Mouse (Mus musculus) limb, embryonic 10.5 days (tissue): ENCODE results near the gene Ccdc65. TPM values are rescaled to one million over a fixed set of nuclear protein-coding genes. Genes with fewer than 3 reads are reported as not detected.
A peak's percentile ranks its signal among the peaks of the same experiment; 100 is the strongest.

Source experiments
- DNase-seq: peaks from one replicate; pipeline ENCODE4 v3.0.0-alpha.2; 2017; ENCODE audit warnings: low spot score
- H3K27ac ChIP-seq: fragments of 300-500 bp; sonication (generic); 2 replicates; pipeline ENCODE4 v1.5.1; 2016; ENCODE audit warnings: mild to moderate bottlenecking
- H3K27me3 ChIP-seq: fragments of 300-500 bp; sonication (generic); 2 replicates; pipeline ENCODE4 v1.6.1; 2016; ENCODE audit warnings: low read depth, mild to moderate bottlenecking; ENCODE audit not compliant: poor library complexity, severe bottlenecking
- H3K36me3 ChIP-seq: fragments of 300-500 bp; sonication (generic); 2 replicates; pipeline ENCODE4 v1.6.1; 2016; ENCODE audit warnings: mild to moderate bottlenecking, moderate library complexity
- H3K4me1 ChIP-seq: fragments of 300-500 bp; sonication (generic); 2 replicates; pipeline ENCODE4 v1.6.1; 2016
- H3K4me3 ChIP-seq: fragments of 300-500 bp; sonication (generic); 2 replicates; pipeline ENCODE4 v1.5.1; 2016; ENCODE audit warnings: mild to moderate bottlenecking, moderate library complexity
- H3K9me3 ChIP-seq: fragments of 300-500 bp; sonication (generic); replicated peaks from 2 replicates; pipeline ENCODE4 v1.6.1; 2016; ENCODE audit warnings: mild to moderate bottlenecking
- WGBS: fragments of 180-500 bp; shearing (Covaris S2); methylation state at CpG from one replicate; pipeline ENCODE4 v1.1.7; 2016; 5-methylcytosine and 5-hydroxymethylcytosine counted together
- polyA plus RNA-seq: library from polyadenylated mRNA; unstranded; fragments of >200 nt; fragmentation: Nextera tagmentation; extraction: Ambion mirVana; gene quantifications from 2 replicates; pipeline ENCODE4 v1.2.1, GENCODE M21; 2016

Ccdc65 gene
- polyA plus RNA-seq, 1 experiment from 2014 or later, result 0.34 TPM

- H3K27ac ChIP-seq, result no peak overlapping the region
- H3K36me3 ChIP-seq, result peaks cover 67% of the 10 kb centered on the region
- DNase-seq, result no peak
- no peak overlapping the region for H3K4me3 ChIP-seq
- 85% methylated on average over 2 of the region's 2 CpGs for WGBS
- no peaks in the 10 kb centered on the region for H3K27me3 ChIP-seq
- H3K9me3 ChIP-seq, result no peaks in the 10 kb centered on the region
- H3K4me1 ChIP-seq, result no peaks in the 10 kb centered on the region
These were observed 46.1 kb downstream of the Ccdc65 start for GRCm38 (mm10) chr15:98754125-98754524.

- H3K4me3 ChIP-seq, result peak overlapping the region; percentile 95
- peak overlapping the region; percentile 96 for H3K27ac ChIP-seq
- DNase-seq, result peak; percentile 84
- H3K27me3 ChIP-seq, result peaks cover 26% of the 10 kb centered on the region
- H3K4me1 ChIP-seq, result peaks cover 31% of the 10 kb centered on the region
- H3K36me3 ChIP-seq, result peaks cover 41% of the 10 kb centered on the region
- H3K9me3 ChIP-seq, result no peaks in the 10 kb centered on the region
- WGBS, result under 1% methylated on average over 24 of the region's 24 CpGs
These were observed 54.2 kb downstream of the Ccdc65 start for GRCm38 (mm10) chr15:98762201-98762621.

GRCm38 (mm10) chr15:98762670-98763529, 54.9 kb downstream of the Ccdc65 start, which contains the start of gene Arf3:
Gene Arf3 (minus strand): TSS chr15:98763214.
- DNase-seq, result peak; percentile 98
- Histone ChIP-seq H3K36me3 (peaks cover 37% of the 10 kb centered on the region), H3K4me3 (peak within 1 kb of the TSS; percentile 95), H3K27ac (peak within 1 kb of the TSS; percentile 96), H3K4me1 (peaks cover 31% of the 10 kb centered on the region), H3K27me3 (peaks cover 29% of the 10 kb centered on the region), H3K9me3 (no peaks in the 10 kb centered on the region)
- under 1% methylated on average over 76 of the region's 76 CpGs for WGBS

- WGBS, result 77% methylated on average over 4 of the region's 4 CpGs
- no peak overlapping the region for H3K4me3 ChIP-seq
- H3K4me1 ChIP-seq, result peaks cover 31% of the 10 kb centered on the region
- H3K9me3 ChIP-seq, result no peaks in the 10 kb centered on the region
- H3K36me3 ChIP-seq, result peaks cover 7% of the 10 kb centered on the region; the same call in 1 of the 2 replicates
- no peak for DNase-seq
- H3K27ac ChIP-seq, result no peak overlapping the region
- peaks cover 59% of the 10 kb centered on the region for H3K27me3 ChIP-seq
These were observed 57.9 kb downstream of the Ccdc65 start for GRCm38 (mm10) chr15:98765929-98766328.

- no peaks in the 10 kb centered on the region for H3K36me3 ChIP-seq
- no peaks in the 10 kb centered on the region for H3K9me3 ChIP-seq
- DNase-seq, result no peak
- peaks cover 82% of the 10 kb centered on the region for H3K27me3 ChIP-seq
- no peak overlapping the region for H3K4me3 ChIP-seq
- H3K4me1 ChIP-seq, result peaks cover 24% of the 10 kb centered on the region
- 19% methylated on average over 5 of the region's 5 CpGs for WGBS
- no peak overlapping the region for H3K27ac ChIP-seq
These were observed 60.3 kb downstream of the Ccdc65 start for GRCm38 (mm10) chr15:98768259-98768658.

- peaks cover 29% of the 10 kb centered on the region for H3K4me1 ChIP-seq
- H3K9me3 ChIP-seq, result no peaks in the 10 kb centered on the region
- no peaks in the 10 kb centered on the region for H3K36me3 ChIP-seq
- 7% methylated on average over 12 of the region's 12 CpGs for WGBS
- no peak overlapping the region for H3K27ac ChIP-seq
- no peak for DNase-seq
- H3K4me3 ChIP-seq, result peak overlapping the region; percentile 42; the same call in 1 of the 2 replicates
- H3K27me3 ChIP-seq, result peaks cover 93% of the 10 kb centered on the region
These were observed 63.9 kb downstream of the Ccdc65 start for GRCm38 (mm10) chr15:98771813-98772425.

- 3% methylated on average over 36 of the region's 36 CpGs for WGBS
- Histone ChIP-seq H3K4me3 (peak overlapping the region; percentile 42), H3K4me1 (peaks cover 37% of the 10 kb centered on the region), H3K9me3 (no peaks in the 10 kb centered on the region), H3K27me3 (peaks cover 100% of the 10 kb centered on the region), H3K36me3 (no peaks in the 10 kb centered on the region), H3K27ac (0 out of 2 replicates have a peak overlapping the region, but pooled peaks have one; percentile 10)
- peak; percentile 66 for DNase-seq
These were observed 64.7 kb downstream of the Ccdc65 start for GRCm38 (mm10) chr15:98772511-98773211.

Other genes with a start within 250 kb of the Ccdc65 start
- not detected in 2 replicates for gene OR5BS1P, start 238.3 kb upstream of the Ccdc65 start, polyA plus RNA-seq
- gene Lalba, start 225.5 kb upstream of the Ccdc65 start, polyA plus RNA-seq, result 0.25 and 0.67 TPM in 2 replicates
- gene Olfr279, start 215.8 kb upstream of the Ccdc65 start, polyA plus RNA-seq, result not detected in 2 replicates
- 168 and 181 TPM in 2 replicates for gene Kansl2, start 173.9 kb upstream of the Ccdc65 start, polyA plus RNA-seq
- 60.7 and 68.0 TPM in 2 replicates for gene Ccnt1, start 137.3 kb upstream of the Ccdc65 start, polyA plus RNA-seq
- 0.28 TPM in 1 of 2 replicates, not detected in the other for gene 4930415O20Rik, start 137.2 kb upstream of the Ccdc65 start, polyA plus RNA-seq
- gene Adcy6, start 98.1 kb upstream of the Ccdc65 start, polyA plus RNA-seq, result 15.7 and 16.5 TPM in 2 replicates
- 16.6 and 24.2 TPM in 2 replicates for gene Cacnb3, start 77.4 kb upstream of the Ccdc65 start, polyA plus RNA-seq
- 21.8 and 25.4 TPM in 2 replicates for gene Ddx23, start 45.3 kb upstream of the Ccdc65 start, polyA plus RNA-seq
- gene Rnd1, start 30.7 kb upstream of the Ccdc65 start, polyA plus RNA-seq, result 0.38 and 0.62 TPM in 2 replicates
- 26.8 and 28.9 TPM in 2 replicates for gene Fkbp11, start 20.0 kb downstream of the Ccdc65 start, polyA plus RNA-seq
- 44.3 and 49.1 TPM in 2 replicates for gene Arf3, start 55.0 kb downstream of the Ccdc65 start, polyA plus RNA-seq
- gene Wnt10b, start 69.9 kb downstream of the Ccdc65 start, polyA plus RNA-seq, result 0.62 and 0.99 TPM in 2 replicates
- gene Wnt1, start 81.7 kb downstream of the Ccdc65 start, polyA plus RNA-seq, result not detected in 2 replicates
- gene Ddn, start 101.3 kb downstream of the Ccdc65 start, polyA plus RNA-seq, result not detected in 2 replicates
- 92.3 and 97.7 TPM in 2 replicates for gene Prkag1, start 123.3 kb downstream of the Ccdc65 start, polyA plus RNA-seq
- 12.6 and 13.6 TPM in 2 replicates for gene Kmt2d, start 163.0 kb downstream of the Ccdc65 start, polyA plus RNA-seq
- gene Rhebl1, start 186.3 kb downstream of the Ccdc65 start, polyA plus RNA-seq, result 27.9 and 34.3 TPM in 2 replicates
- 0.40 and 0.46 TPM in 2 replicates for gene Dhh, start 190.3 kb downstream of the Ccdc65 start, polyA plus RNA-seq
- 23.9 and 28.3 TPM in 2 replicates for gene Lmbr1l, start 210.0 kb downstream of the Ccdc65 start, polyA plus RNA-seq
- gene Tuba1b, start 226.4 kb downstream of the Ccdc65 start, polyA plus RNA-seq, result 2,301 and 2,452 TPM in 2 replicates
- gene Gm49450, start 245.3 kb downstream of the Ccdc65 start, polyA plus RNA-seq, result not detected in 2 replicates
- gene Tuba1a, start 245.5 kb downstream of the Ccdc65 start, polyA plus RNA-seq, result 1,294 and 1,475 TPM in 2 replicates